Mouse (Mus musculus): ENCODE data around the gene Cacna1b. TPM values are rescaled to one million over a fixed set of nuclear protein-coding genes. Genes with fewer than 3 reads are reported as not detected.

Gene Cacna1b
- polyA plus RNA-seq, 1 experiment from 2014 or later: 0.34 TPM

DNA sequence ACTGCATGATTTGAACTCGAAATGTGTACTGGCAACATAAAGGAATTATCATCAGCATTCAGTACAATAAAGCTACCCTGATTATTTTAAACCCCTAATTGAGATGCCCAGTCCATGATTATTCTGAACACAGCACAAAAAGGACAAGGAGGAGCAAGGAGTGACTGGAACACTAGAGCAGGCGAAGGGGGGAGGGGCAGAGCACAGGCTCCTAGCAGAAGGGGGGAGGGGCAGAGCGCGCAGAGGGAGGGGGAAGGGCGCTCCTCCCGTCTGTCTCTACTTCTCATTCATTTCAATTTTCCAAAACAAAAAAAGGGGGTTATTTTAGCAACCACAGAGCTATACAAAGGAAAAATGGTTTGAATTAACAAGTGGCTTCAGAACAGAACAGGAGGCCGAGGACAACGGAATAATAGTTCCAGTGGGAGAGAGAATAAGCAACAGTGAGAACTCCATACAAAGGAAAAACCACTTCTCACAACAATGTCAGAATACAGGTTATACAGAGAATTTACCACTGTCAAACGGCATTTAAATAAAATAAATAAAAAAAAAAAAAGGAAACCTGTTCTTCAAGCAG, 98.2 kb downstream of the Cacna1b start:
- Histone ChIP-seq H3K4me1 (ENCODE audit: insufficient read depth) (no peaks in the 10 kb centered on the region), H3K4me2 (ENCODE audit: low read depth, low read length) (no peak overlapping the region), H3K27me3 (ENCODE audit: insufficient read depth, low read length) (no peaks in the 10 kb centered on the region), H3K9me3 (ENCODE audit: low read length) (no peaks in the 10 kb centered on the region), H3K27ac (ENCODE audit: low read depth) (no peak overlapping the region), H3K36me3 (replicated peaks; ENCODE audit: insufficient read depth, low read length) (no peaks in the 10 kb centered on the region), H3K9ac (replicated peaks) (no peak overlapping the region), H3K4me3 (ENCODE audit: low read depth, low read length) (no peak overlapping the region)
- DNase-seq (no peak), ATAC-seq (no peak)
- TF ChIP-seq CTCF (IDR thresholded peaks at IDR 0.05; ENCODE audit: low read depth) (no peak), EP300 (IDR thresholded peaks at IDR 0.05; ENCODE audit: low read depth) (no peak)
- WGBS (ENCODE audit: insufficient replicate concordance): 42% methylated on average over 9 of the region's 9 CpGs

DNA sequence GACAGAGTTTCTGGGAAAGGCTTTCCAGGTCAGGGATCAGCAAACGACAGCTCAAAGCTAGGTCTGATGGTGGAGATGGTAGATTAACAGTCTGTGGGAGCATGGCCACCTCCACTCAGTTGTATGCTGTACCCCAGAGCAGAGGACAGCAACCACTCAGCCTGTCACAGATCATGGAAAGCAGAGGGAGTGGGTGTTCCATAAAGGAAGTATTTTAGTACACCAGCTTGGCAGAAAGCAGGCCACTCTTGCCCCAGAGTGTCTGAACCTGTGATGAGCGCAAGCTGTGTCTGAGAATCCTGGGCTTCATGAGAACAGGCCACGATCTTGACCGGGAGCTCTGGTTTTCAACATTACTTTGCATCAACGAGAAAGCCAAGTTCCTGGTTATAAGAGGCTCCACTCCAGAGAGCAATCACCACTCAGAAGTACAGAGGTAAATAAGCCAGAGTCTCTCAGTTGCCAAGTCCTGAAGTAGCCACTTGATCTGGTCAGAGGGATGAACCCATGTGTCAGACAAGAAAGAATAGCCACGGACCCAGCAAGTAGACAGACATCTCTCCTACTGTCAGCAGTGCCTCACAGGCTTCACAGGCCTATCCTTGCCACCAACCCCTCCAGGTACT, 103.7 kb downstream of the Cacna1b start:
- DNase-seq: no peak
- no peak overlapping the region for H3K4me2 ChIP-seq (ENCODE audit: low read depth, low read length)
- H3K9ac ChIP-seq (replicated peaks): no peak overlapping the region
- H3K9me3 ChIP-seq (ENCODE audit: low read length): no peaks in the 10 kb centered on the region
- no peaks in the 10 kb centered on the region for H3K4me1 ChIP-seq (ENCODE audit: insufficient read depth)
- H3K36me3 ChIP-seq (replicated peaks; ENCODE audit: insufficient read depth, low read length): no peaks in the 10 kb centered on the region
- no peak for TF ChIP-seq CTCF (IDR thresholded peaks at IDR 0.05; ENCODE audit: low read depth)
- no peak for TF ChIP-seq EP300 (IDR thresholded peaks at IDR 0.05; ENCODE audit: low read depth)
- ATAC-seq: no peak
- no peak overlapping the region for H3K27ac ChIP-seq (ENCODE audit: low read depth)
- WGBS (ENCODE audit: insufficient replicate concordance): 76% methylated on average over 6 of the region's 6 CpGs
- H3K4me3 ChIP-seq (ENCODE audit: low read depth, low read length): no peak overlapping the region
- H3K27me3 ChIP-seq (ENCODE audit: insufficient read depth, low read length): no peaks in the 10 kb centered on the region

DNA sequence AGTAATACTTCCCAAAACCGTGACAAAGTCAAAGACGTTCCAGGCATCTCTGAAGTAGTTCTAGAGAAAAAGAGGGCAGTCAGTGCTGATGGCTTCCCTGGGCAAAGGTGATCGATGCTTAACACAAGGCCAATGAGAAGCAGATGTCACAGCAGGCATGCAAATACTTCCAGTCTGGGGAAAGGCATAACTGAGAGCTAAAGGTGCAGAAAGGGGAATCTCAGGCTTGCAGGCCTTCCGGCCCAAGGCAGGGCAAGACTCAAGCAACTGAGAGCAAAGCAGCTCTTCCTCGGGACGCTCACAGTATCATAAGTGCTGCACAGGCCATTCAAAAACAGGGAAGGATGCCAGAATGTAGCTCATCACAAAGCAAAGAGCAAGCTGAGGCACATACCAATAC, 114.4 kb downstream of the Cacna1b start:
- Histone ChIP-seq H3K9me3 (ENCODE audit: low read length) (no peaks in the 10 kb centered on the region), H3K4me3 (ENCODE audit: low read depth, low read length) (no peak overlapping the region)

GRCm38 (mm10) chr2:24646452-24647146, 116.4 kb downstream of the Cacna1b start:
- ATAC-seq: no peak
- H3K4me2 ChIP-seq (ENCODE audit: low read depth, low read length): no peak overlapping the region
- WGBS (ENCODE audit: insufficient replicate concordance): 79% methylated on average over 5 of the region's 5 CpGs

More for the DNA sequence above, 114.4 kb downstream of the Cacna1b start:
- no peak for TF ChIP-seq EP300 (IDR thresholded peaks at IDR 0.05; ENCODE audit: low read depth)
- TF ChIP-seq CTCF (IDR thresholded peaks at IDR 0.05; ENCODE audit: low read depth): no peak
- ATAC-seq (no peak), DNase-seq (no peak)
- 66% methylated on average over 6 of the region's 6 CpGs for WGBS (ENCODE audit: insufficient replicate concordance)
- Histone ChIP-seq H3K4me2 (ENCODE audit: low read depth, low read length) (no peak overlapping the region), H3K9ac (replicated peaks) (no peak overlapping the region), H3K4me1 (ENCODE audit: insufficient read depth) (no peaks in the 10 kb centered on the region), H3K27ac (ENCODE audit: low read depth) (no peak overlapping the region), H3K36me3 (replicated peaks; ENCODE audit: insufficient read depth, low read length) (no peaks in the 10 kb centered on the region), H3K27me3 (ENCODE audit: insufficient read depth, low read length) (no peaks in the 10 kb centered on the region)

DNA sequence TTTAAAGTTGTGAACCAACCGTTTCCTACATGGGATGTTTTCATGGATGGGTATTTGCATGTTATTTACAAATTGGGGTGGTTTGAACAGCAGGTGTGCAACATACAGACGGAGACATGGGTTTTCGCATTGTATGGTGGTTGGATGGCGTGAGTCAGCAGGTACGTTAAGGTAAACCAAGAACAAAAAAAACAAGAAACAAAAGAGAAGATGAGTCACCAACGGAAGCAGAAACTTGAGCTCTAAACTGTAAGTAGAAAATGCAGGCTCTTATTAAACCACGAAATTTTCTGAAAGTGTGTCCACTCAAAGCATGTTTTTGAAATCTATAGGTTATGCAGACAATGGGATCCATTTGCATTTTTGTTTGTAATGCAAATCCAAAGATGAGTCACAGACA, 120.1 kb downstream of the Cacna1b start:
- no peak overlapping the region for H3K4me2 ChIP-seq (ENCODE audit: low read depth, low read length)
- WGBS (ENCODE audit: insufficient replicate concordance): 70% methylated on average over 7 of the region's 7 CpGs
- H3K36me3 ChIP-seq (replicated peaks; ENCODE audit: insufficient read depth, low read length): no peaks in the 10 kb centered on the region
- no peak overlapping the region for H3K4me3 ChIP-seq (ENCODE audit: low read depth, low read length)
- TF ChIP-seq CTCF (IDR thresholded peaks at IDR 0.05; ENCODE audit: low read depth): no peak
- no peak for TF ChIP-seq EP300 (IDR thresholded peaks at IDR 0.05; ENCODE audit: low read depth)
- no peak for DNase-seq
- no peaks in the 10 kb centered on the region for H3K4me1 ChIP-seq (ENCODE audit: insufficient read depth)
- no peak overlapping the region for H3K27ac ChIP-seq (ENCODE audit: low read depth)
- H3K27me3 ChIP-seq (ENCODE audit: insufficient read depth, low read length): no peaks in the 10 kb centered on the region
- no peaks in the 10 kb centered on the region for H3K9me3 ChIP-seq (ENCODE audit: low read length)
- no peak for ATAC-seq
- no peak overlapping the region for H3K9ac ChIP-seq (replicated peaks)

More at GRCm38 (mm10) chr2:24646452-24647146, 116.4 kb downstream of the Cacna1b start:
- H3K27me3 ChIP-seq (ENCODE audit: insufficient read depth, low read length): no peaks in the 10 kb centered on the region
- no peak overlapping the region for H3K27ac ChIP-seq (ENCODE audit: low read depth)
- TF ChIP-seq EP300 (IDR thresholded peaks at IDR 0.05; ENCODE audit: low read depth) (no peak), CTCF (IDR thresholded peaks at IDR 0.05; ENCODE audit: low read depth) (no peak)
- H3K36me3 ChIP-seq (replicated peaks; ENCODE audit: insufficient read depth, low read length): no peaks in the 10 kb centered on the region
- no peak for DNase-seq
- H3K9me3 ChIP-seq (ENCODE audit: low read length): no peaks in the 10 kb centered on the region
- H3K9ac ChIP-seq (replicated peaks): no peak overlapping the region
- no peaks in the 10 kb centered on the region for H3K4me1 ChIP-seq (ENCODE audit: insufficient read depth)
- no peak overlapping the region for H3K4me3 ChIP-seq (ENCODE audit: low read depth, low read length)

GRCm38 (mm10) chr2:24638102-24638954, 124.6 kb downstream of the Cacna1b start:
- Histone ChIP-seq H3K36me3 (replicated peaks; ENCODE audit: insufficient read depth, low read length) (no peaks in the 10 kb centered on the region), H3K27ac (ENCODE audit: low read depth) (no peak overlapping the region), H3K4me2 (ENCODE audit: low read depth, low read length) (no peak overlapping the region), H3K4me1 (ENCODE audit: insufficient read depth) (no peaks in the 10 kb centered on the region), H3K27me3 (ENCODE audit: insufficient read depth, low read length) (no peaks in the 10 kb centered on the region), H3K4me3 (ENCODE audit: low read depth, low read length) (no peak overlapping the region), H3K9ac (replicated peaks) (no peak overlapping the region), H3K9me3 (ENCODE audit: low read length) (no peaks in the 10 kb centered on the region)
- 78% methylated on average over 14 of the region's 14 CpGs for WGBS (ENCODE audit: insufficient replicate concordance)
- DNase-seq (no peak), ATAC-seq (no peak)
- TF ChIP-seq EP300 (IDR thresholded peaks at IDR 0.05; ENCODE audit: low read depth): no peak
- TF ChIP-seq CTCF (IDR thresholded peaks at IDR 0.05; ENCODE audit: low read depth): no peak

Measured in liver, postnatal 0 days (tissue).